Mouse (Mus musculus): Measurements from ENCODE around the gene Naa50. TPM values are rescaled to one million over a fixed set of nuclear protein-coding genes. Genes with fewer than 3 reads are reported as not detected.

Naa50 gene
- polyA plus RNA-seq, 1 experiment from 2014 or later, result 73.7 TPM

GRCm38 (mm10) chr16:44175001-44175400 lies 35.4 kb downstream of the Naa50 start:
- no peak overlapping the region for H3K27ac ChIP-seq (replicated peaks)
- WGBS, result 50% methylated on average over 1 of the region's 1 CpGs

GRCm38 (mm10) chr16:44176511-44176910 lies 36.9 kb downstream of the Naa50 start:
- Histone ChIP-seq H3K9ac (no peak overlapping the region), H3K4me2 (no peak overlapping the region), H3K4me1 (peaks cover 26% of the 10 kb centered on the region), H3K36me3 (peaks cover 4% of the 10 kb centered on the region), H3K4me3 (no peak overlapping the region), H3K9me3 (no peaks in the 10 kb centered on the region), H3K27ac (replicated peaks) (no peak overlapping the region), H3K27me3 (replicated peaks) (no peaks in the 10 kb centered on the region)
- ATAC-seq (ENCODE audit: extremely low read depth, insufficient number of reproducible peaks, low FRiP score, low TSS enrichment), result no peak
- WGBS, result 82% methylated on average over 2 of the region's 2 CpGs

More at GRCm38 (mm10) chr16:44175001-44175400, 35.4 kb downstream of the Naa50 start:
- Histone ChIP-seq H3K4me2 (peak overlapping the region; percentile 74), H3K36me3 (0 out of 2 replicates have a peak, but pooled peaks cover 2% of the 10 kb centered on the region), H3K27me3 (replicated peaks) (no peaks in the 10 kb centered on the region), H3K9ac (no peak overlapping the region), H3K4me3 (no peak overlapping the region), H3K4me1 (peaks cover 26% of the 10 kb centered on the region), H3K9me3 (no peaks in the 10 kb centered on the region)
- no peak for ATAC-seq (ENCODE audit: extremely low read depth, insufficient number of reproducible peaks, low FRiP score, low TSS enrichment)

- Histone ChIP-seq H3K4me2 (no peak overlapping the region), H3K36me3 (peaks cover 10% of the 10 kb centered on the region), H3K9ac (no peak overlapping the region), H3K27ac (replicated peaks) (no peak overlapping the region), H3K27me3 (replicated peaks) (no peaks in the 10 kb centered on the region), H3K4me3 (no peak overlapping the region), H3K9me3 (no peaks in the 10 kb centered on the region), H3K4me1 (peaks cover 22% of the 10 kb centered on the region)
- no peak for ATAC-seq (ENCODE audit: extremely low read depth, insufficient number of reproducible peaks, low FRiP score, low TSS enrichment)
- WGBS, result 65% methylated on average over 1 of the region's 1 CpGs
Measured at GRCm38 (mm10) chr16:44178555-44178954, 38.9 kb downstream of the Naa50 start.

- Histone ChIP-seq H3K4me3 (no peak overlapping the region), H3K27me3 (replicated peaks) (no peaks in the 10 kb centered on the region), H3K4me2 (no peak overlapping the region), H3K9me3 (no peaks in the 10 kb centered on the region), H3K4me1 (no peaks in the 10 kb centered on the region), H3K27ac (replicated peaks) (no peak overlapping the region), H3K9ac (no peak overlapping the region), H3K36me3 (peaks cover 10% of the 10 kb centered on the region)
- no peak for ATAC-seq (ENCODE audit: extremely low read depth, insufficient number of reproducible peaks, low FRiP score, low TSS enrichment)
- 94% methylated on average over 1 of the region's 1 CpGs for WGBS
Measured at GRCm38 (mm10) chr16:44182597-44182996, 43.0 kb downstream of the Naa50 start.

- Histone ChIP-seq H3K4me3 (no peak overlapping the region), H3K9ac (no peak overlapping the region), H3K27ac (replicated peaks) (no peak overlapping the region), H3K36me3 (peaks cover 12% of the 10 kb centered on the region), H3K9me3 (no peaks in the 10 kb centered on the region), H3K4me2 (no peak overlapping the region), H3K4me1 (no peaks in the 10 kb centered on the region), H3K27me3 (replicated peaks) (no peaks in the 10 kb centered on the region)
- 85% methylated on average over 3 of the region's 3 CpGs for WGBS
- no peak for ATAC-seq (ENCODE audit: extremely low read depth, insufficient number of reproducible peaks, low FRiP score, low TSS enrichment)
Measured at GRCm38 (mm10) chr16:44184769-44185168, 45.1 kb downstream of the Naa50 start.

- no peak for ATAC-seq (ENCODE audit: extremely low read depth, insufficient number of reproducible peaks, low FRiP score, low TSS enrichment)
- Histone ChIP-seq H3K9ac (no peak overlapping the region), H3K4me1 (peaks cover 14% of the 10 kb centered on the region), H3K27me3 (replicated peaks) (no peaks in the 10 kb centered on the region), H3K4me3 (no peak overlapping the region), H3K4me2 (no peak overlapping the region), H3K9me3 (no peaks in the 10 kb centered on the region), H3K27ac (replicated peaks) (no peak overlapping the region), H3K36me3 (peaks cover 5% of the 10 kb centered on the region)
- 94% methylated on average over 4 of the region's 4 CpGs for WGBS
Measured at GRCm38 (mm10) chr16:44187172-44187571, 47.5 kb downstream of the Naa50 start.

- Histone ChIP-seq H3K4me2 (no peak overlapping the region), H3K4me3 (no peak overlapping the region), H3K27me3 (replicated peaks) (no peaks in the 10 kb centered on the region), H3K4me1 (peaks cover 19% of the 10 kb centered on the region), H3K27ac (replicated peaks) (no peak overlapping the region), H3K36me3 (peaks cover 5% of the 10 kb centered on the region), H3K9me3 (no peaks in the 10 kb centered on the region), H3K9ac (no peak overlapping the region)
- ATAC-seq (ENCODE audit: extremely low read depth, insufficient number of reproducible peaks, low FRiP score, low TSS enrichment), result no peak
- WGBS, result 78% methylated on average over 3 of the region's 3 CpGs
Measured at GRCm38 (mm10) chr16:44188766-44189165, 49.1 kb downstream of the Naa50 start.

- ATAC-seq (ENCODE audit: extremely low read depth, insufficient number of reproducible peaks, low FRiP score, low TSS enrichment), result no peak
- peaks cover 5% of the 10 kb centered on the region for H3K36me3 ChIP-seq
- H3K27me3 ChIP-seq (replicated peaks), result no peaks in the 10 kb centered on the region
- H3K4me3 ChIP-seq, result no peak overlapping the region
- H3K4me1 ChIP-seq, result peaks cover 19% of the 10 kb centered on the region
- 65% methylated on average over 6 of the region's 6 CpGs for WGBS
- H3K4me2 ChIP-seq, result no peak overlapping the region
- H3K9ac ChIP-seq, result no peak overlapping the region
- no peak overlapping the region for H3K27ac ChIP-seq (replicated peaks)
- no peaks in the 10 kb centered on the region for H3K9me3 ChIP-seq
Measured at GRCm38 (mm10) chr16:44190032-44190431, 50.4 kb downstream of the Naa50 start.

- H3K27me3 ChIP-seq (replicated peaks), result no peaks in the 10 kb centered on the region
- H3K9me3 ChIP-seq, result no peaks in the 10 kb centered on the region
- no peak overlapping the region for H3K4me3 ChIP-seq
- ATAC-seq (ENCODE audit: extremely low read depth, insufficient number of reproducible peaks, low FRiP score, low TSS enrichment), result no peak
- H3K4me1 ChIP-seq, result peaks cover 19% of the 10 kb centered on the region
- 86% methylated on average over 2 of the region's 2 CpGs for WGBS
- H3K27ac ChIP-seq (replicated peaks), result no peak overlapping the region
- H3K9ac ChIP-seq, result no peak overlapping the region
- peaks cover 5% of the 10 kb centered on the region for H3K36me3 ChIP-seq
- H3K4me2 ChIP-seq, result no peak overlapping the region
Measured at GRCm38 (mm10) chr16:44190968-44191367, 51.3 kb downstream of the Naa50 start.

- 86% methylated on average over 14 of the region's 14 CpGs for WGBS
Measured at GRCm38 (mm10) chr16:44199066-44199703, 59.6 kb downstream of the Naa50 start.

GRCm38 (mm10) chr16:44200146-44200545 lies 60.5 kb downstream of the Naa50 start:
- 93% methylated on average over 4 of the region's 4 CpGs for WGBS
- peaks cover 61% of the 10 kb centered on the region for H3K36me3 ChIP-seq
- H3K27me3 ChIP-seq (replicated peaks), result no peaks in the 10 kb centered on the region
- ATAC-seq (ENCODE audit: extremely low read depth, insufficient number of reproducible peaks, low FRiP score, low TSS enrichment), result no peak
- H3K4me1 ChIP-seq, result no peaks in the 10 kb centered on the region
- no peak overlapping the region for H3K4me2 ChIP-seq
- H3K9ac ChIP-seq, result no peak overlapping the region
- H3K4me3 ChIP-seq, result no peak overlapping the region
- no peak overlapping the region for H3K27ac ChIP-seq (replicated peaks)
- peaks cover 3% of the 10 kb centered on the region; the same call in 1 of the 2 replicates for H3K9me3 ChIP-seq

More at GRCm38 (mm10) chr16:44199066-44199703, 59.6 kb downstream of the Naa50 start:
- Histone ChIP-seq H3K9me3 (peaks cover 3% of the 10 kb centered on the region; the same call in 1 of the 2 replicates), H3K9ac (no peak overlapping the region), H3K4me2 (no peak overlapping the region), H3K27ac (replicated peaks) (no peak overlapping the region), H3K36me3 (peaks cover 52% of the 10 kb centered on the region), H3K27me3 (replicated peaks) (no peaks in the 10 kb centered on the region), H3K4me3 (no peak overlapping the region), H3K4me1 (no peaks in the 10 kb centered on the region)
- no peak for ATAC-seq (ENCODE audit: extremely low read depth, insufficient number of reproducible peaks, low FRiP score, low TSS enrichment)

GRCm38 (mm10) chr16:44204331-44204730 lies 64.7 kb downstream of the Naa50 start:
- Histone ChIP-seq H3K4me3 (no peak overlapping the region), H3K9ac (no peak overlapping the region), H3K27ac (replicated peaks) (no peak overlapping the region), H3K9me3 (peaks cover 3% of the 10 kb centered on the region; the same call in 1 of the 2 replicates), H3K36me3 (peaks cover 93% of the 10 kb centered on the region), H3K4me2 (no peak overlapping the region), H3K4me1 (no peaks in the 10 kb centered on the region), H3K27me3 (replicated peaks) (no peaks in the 10 kb centered on the region)
- ATAC-seq (ENCODE audit: extremely low read depth, insufficient number of reproducible peaks, low FRiP score, low TSS enrichment), result no peak
- 71% methylated on average over 6 of the region's 6 CpGs for WGBS

All from heart, embryonic 13.5 days (tissue).